Mouse (Mus musculus) cerebellum, adult 11-12 months (tissue): ENCODE measurements around the gene Grid2.
"Not testable (repeated sequence)": the region's sequence is repeated elsewhere in the genome, so short reads cannot be mapped to it uniquely, and the experiment has no call there.

Source experiments
- DNase-seq: peaks from one replicate; pipeline ENCODE4 v3.0.0; 2022

Grid2 gene

GRCm38 (mm10) chr6:63255826-63256555 lies at the start of gene Grid2:
Gene Grid2, plus strand, starts transcription at chr6:63255876.
- DNase-seq: peak; percentile 80

GRCm38 (mm10) chr6:63250738-63251137 lies 4.9 kb upstream of the Grid2 start:
- DNase-seq: no peak

DNA sequence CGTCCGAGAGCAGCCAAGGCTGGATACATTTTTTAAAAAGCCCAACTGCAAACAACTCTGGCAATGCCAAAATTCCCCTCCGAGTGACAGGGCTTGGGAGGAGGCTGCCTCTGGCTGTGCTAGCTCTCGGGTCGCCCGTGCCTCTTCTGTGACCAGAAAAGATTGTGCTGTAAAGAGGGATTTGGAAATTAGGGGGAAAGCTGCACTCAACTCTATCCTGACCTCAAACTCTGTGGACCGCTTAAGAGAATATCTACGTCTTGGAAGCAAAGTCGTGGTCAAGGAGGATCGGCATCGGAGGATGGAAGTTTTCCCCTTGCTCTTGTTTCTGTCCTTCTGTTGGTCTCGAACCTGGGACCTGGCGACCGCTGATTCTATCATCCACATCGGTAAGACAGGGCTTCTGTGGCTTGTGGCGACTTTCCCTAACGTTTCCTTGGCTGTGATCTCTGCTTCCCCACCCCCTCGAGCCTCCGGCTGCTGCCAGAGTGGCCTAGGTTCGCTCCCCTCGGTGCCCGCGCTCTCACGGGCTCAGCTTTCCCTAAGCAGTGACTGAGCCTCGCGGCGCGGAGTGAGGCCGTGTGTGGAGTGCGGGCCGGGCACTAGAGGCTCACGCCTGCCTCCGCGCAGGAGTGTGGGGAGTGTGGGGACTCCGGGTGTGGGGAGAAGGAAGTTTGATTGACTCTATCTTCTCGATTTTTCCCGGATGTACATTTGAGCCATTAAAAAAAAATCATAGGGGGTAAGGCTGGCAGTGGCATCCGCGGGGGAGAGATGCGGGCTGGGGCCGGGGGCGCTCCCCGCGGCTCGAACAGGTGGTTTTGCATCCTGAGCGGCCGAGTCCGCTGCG lies 1.1 kb downstream of the Grid2 start:
- DNase-seq: peak; percentile 81

- peak; percentile 83 for DNase-seq
These were observed 1.8 kb downstream of the Grid2 start for GRCm38 (mm10) chr6:63257406-63257845.

DNA sequence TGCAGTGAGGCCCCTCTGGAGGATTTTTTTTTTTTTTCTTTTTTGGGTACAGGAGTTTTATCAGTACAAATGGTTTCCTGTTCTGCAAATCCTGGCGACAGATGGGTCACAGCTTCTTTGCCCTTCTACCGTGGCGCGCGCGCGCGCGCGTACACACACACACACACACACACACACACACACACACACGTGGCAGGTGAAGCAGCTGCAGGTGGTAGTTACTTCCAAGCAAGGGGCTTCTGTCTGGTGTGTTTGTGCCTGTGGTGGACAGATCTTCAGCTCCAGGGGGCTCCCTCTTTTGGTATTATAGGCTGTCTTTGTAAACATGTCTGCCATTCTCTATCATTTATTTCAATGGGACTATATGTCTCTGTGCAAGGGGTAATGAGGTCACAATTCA lies 2.2 kb downstream of the Grid2 start:
- peak; percentile 61 for DNase-seq

- no peak for DNase-seq
These were observed 4.1 kb downstream of the Grid2 start for GRCm38 (mm10) chr6:63259764-63260163.

- DNase-seq: peak; percentile 13
These were observed 28.7 kb downstream of the Grid2 start for GRCm38 (mm10) chr6:63284419-63284818.

GRCm38 (mm10) chr6:63342438-63343004 lies 86.8 kb downstream of the Grid2 start:
- no peak for DNase-seq

DNA sequence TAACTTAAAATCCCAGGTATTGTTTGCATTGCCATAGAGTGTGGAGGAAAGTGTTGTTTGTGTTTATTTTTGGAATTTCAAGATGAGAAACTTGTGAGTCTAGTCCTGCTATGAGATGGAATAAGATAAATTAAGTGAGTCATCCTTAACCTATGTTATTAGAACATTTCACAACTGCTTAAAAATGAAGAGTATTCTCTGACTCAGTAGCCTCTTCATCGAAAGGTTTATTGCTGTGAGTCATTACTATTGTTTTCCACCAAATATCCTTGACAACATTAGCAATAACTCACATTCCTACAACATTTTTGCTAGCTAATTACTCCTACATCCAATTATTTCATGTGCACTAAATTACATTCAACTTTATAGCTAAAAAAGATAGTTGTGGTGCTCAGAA lies 91.3 kb downstream of the Grid2 start:
- DNase-seq: no peak

- DNase-seq: peak; percentile 11
These were observed 125.5 kb downstream of the Grid2 start for GRCm38 (mm10) chr6:63381061-63381611.

GRCm38 (mm10) chr6:63401698-63402097 lies 146.0 kb downstream of the Grid2 start:
- DNase-seq: no peak

GRCm38 (mm10) chr6:63417534-63417933 lies 161.9 kb downstream of the Grid2 start:
- no peak for DNase-seq

- DNase-seq: no peak
These were observed 177.1 kb downstream of the Grid2 start for GRCm38 (mm10) chr6:63432751-63433150.

DNA sequence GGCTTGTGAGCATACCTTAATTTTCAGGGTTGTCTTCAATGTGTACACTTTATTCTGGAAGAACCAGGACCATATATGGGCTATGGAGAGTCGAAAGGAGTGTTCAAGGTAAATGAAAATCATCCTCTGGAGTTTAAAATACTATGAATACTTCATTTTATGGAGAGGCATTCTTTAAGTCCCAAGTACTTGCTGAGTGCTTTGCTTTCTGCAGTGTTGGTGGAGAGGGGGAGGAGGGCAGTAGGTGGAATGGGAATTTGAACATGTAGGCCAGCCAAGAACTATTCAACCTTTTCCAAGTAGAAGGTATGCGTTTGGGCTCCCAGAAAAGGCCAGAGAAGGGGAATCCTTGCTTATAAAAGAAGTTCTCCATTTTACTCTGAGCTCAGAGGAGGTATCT lies 192.5 kb downstream of the Grid2 start:
- no peak for DNase-seq

GRCm38 (mm10) chr6:63482141-63482540 lies 226.5 kb downstream of the Grid2 start:
- DNase-seq: no peak

DNA sequence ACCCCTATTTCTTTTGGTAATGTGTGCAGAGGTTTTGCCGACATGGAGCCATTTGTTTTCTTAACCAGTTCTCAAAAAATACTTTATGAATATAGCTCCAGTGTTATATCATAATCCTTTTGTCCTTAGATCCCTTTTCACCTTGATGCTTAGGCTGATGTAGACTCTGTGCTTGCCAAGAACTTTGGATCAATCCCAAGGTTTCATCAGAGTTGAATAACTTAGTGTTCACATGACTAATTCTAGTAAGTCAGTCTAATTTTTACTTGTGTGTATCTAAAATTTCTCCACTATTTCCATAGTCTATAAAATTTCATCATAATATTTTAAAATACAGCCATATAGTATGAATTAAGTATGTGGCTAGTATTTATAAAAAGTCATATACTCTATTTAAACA lies 259.3 kb downstream of the Grid2 start:
- DNase-seq: no peak

- no peak for DNase-seq
These were observed 260.3 kb downstream of the Grid2 start for GRCm38 (mm10) chr6:63515957-63516356.

- DNase-seq: peak; percentile 65
These were observed 276.1 kb downstream of the Grid2 start for GRCm38 (mm10) chr6:63531751-63532150.

GRCm38 (mm10) chr6:63532901-63533300 lies 277.2 kb downstream of the Grid2 start:
- no peak for DNase-seq

DNA sequence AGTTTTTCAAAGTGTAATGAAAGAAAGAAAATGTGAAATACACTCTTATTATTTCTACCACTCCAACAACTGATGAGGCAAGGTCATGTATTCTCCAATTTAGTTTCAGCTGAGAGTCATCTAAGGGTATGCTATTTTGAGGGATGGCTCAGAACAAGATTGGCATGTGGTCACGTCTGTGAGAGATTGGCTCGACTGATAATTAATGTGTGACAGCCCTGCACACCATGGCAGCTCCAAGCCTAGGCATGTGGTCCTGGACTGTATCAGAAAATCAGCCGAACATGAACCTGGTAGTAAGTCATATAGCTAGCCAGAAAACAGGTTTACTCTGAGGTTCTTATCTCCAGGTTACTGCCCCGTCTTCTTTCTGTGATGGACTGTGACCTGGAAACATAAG lies 292.1 kb downstream of the Grid2 start:
- DNase-seq: no peak

DNA sequence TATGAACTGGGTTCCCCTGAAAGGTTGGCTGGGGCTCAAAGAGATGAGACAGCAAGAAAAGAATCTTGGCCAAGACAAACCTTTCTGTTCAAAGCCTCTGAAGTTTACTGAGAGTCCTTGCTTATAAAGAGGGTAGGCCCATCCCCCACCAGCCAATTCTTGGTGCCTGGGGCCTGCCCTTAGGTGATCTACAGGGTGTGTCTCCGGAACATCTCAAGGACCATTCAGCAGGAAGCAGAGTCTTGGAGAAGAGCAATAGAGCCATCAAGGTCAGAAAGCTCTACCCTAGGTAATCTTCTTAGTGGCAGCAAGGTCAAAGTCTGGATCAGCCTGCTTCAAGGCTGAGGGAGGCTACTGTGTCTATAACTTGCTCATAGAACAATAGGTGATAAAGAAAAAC lies 313.1 kb downstream of the Grid2 start:
- DNase-seq: not testable (repeated sequence)

DNA sequence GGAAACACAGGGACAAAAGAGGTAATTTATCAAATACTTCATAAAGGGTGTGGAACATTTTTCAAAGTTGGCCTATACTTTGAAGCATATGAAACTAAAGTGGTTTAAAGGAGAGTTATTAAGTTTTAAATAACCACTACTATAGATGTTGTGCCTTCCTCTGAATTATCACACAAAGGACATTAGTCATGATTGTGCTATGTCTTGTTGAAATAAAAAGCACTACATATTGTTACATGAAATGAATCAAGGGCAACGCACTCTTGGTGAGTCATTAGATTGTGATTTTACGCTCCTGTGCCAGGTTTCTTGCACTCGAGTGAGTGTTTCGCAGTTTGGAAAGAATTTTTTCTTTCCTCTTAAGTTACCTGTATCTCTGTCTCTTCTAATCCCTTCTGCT lies 335.0 kb downstream of the Grid2 start:
- DNase-seq: no peak

GRCm38 (mm10) chr6:63609570-63609969 lies 353.9 kb downstream of the Grid2 start:
- no peak for DNase-seq
